Mouse (Mus musculus) left cerebral cortex, adult 18-20 months (tissue): ENCODE results near the gene Polr2c. TPM values are rescaled to one million over a fixed set of nuclear protein-coding genes. Genes with fewer than 3 reads are reported as not detected.

Experiments used
- DNase-seq, 2 experiments: peaks; one replicate each; pipeline ENCODE4 v3.0.0; 2021 to 2022; ENCODE audit warnings: low spot score in 2 of 2, mixed read lengths in 1 of 2
- total RNA-seq, 2 experiments: library from RNA; stranded (reverse); gene quantifications; 2 replicates each; pipeline ENCODE4 v1.2.3; 2021

Gene Polr2c
- total RNA-seq, 2 experiments from 2014 or later: 74.5 to 75.7 TPM

GRCm38 (mm10) chr8:94919256-94919655, 62.0 kb downstream of the Polr2c start:
- no peak for DNase-seq

- no peak for DNase-seq
Observed at GRCm38 (mm10) chr8:94922176-94922575, 64.9 kb downstream of the Polr2c start.

GRCm38 (mm10) chr8:94922602-94923001, 65.4 kb downstream of the Polr2c start:
- no peak for DNase-seq

Other genes with a start within 250 kb of the Polr2c start
- gene Arl2bp, start 190.8 kb upstream of the Polr2c start, total RNA-seq: 100 to 1,000 TPM; 135 to 140 TPM
- 10 to 100 TPM; 26.7 to 31.3 TPM for gene Pllp, start 161.2 kb upstream of the Polr2c start, total RNA-seq
- not detected for gene Ccl22, start 111.9 kb upstream of the Polr2c start, total RNA-seq
- 100 to 1,000 TPM; 569 to 570 TPM for gene Cx3cl1, start 85.4 kb upstream of the Polr2c start, total RNA-seq
- gene Ccl17, start 47.0 kb upstream of the Polr2c start, total RNA-seq: 1 to 10 TPM; 8.3 to 9.2 TPM
- gene Coq9, start 19.1 kb upstream of the Polr2c start, total RNA-seq: 10 to 100 TPM; 76.6 to 90.5 TPM
- 10 to 100 TPM; 72.3 to 75.6 TPM for gene Ciapin1, start 19.1 kb upstream of the Polr2c start, total RNA-seq
- gene Dok4, start 18.9 kb downstream of the Polr2c start, total RNA-seq: 10 to 100 TPM; 18.6 to 20.9 TPM
- gene Ccdc102a, start 60.6 kb downstream of the Polr2c start, total RNA-seq: 1 to 10 TPM; 1.5 to 1.9 TPM
- gene Adgrg5, start 66.2 kb downstream of the Polr2c start, total RNA-seq: not detected
- gene Adgrg1, start 117.3 kb downstream of the Polr2c start, total RNA-seq: 10 to 100 TPM; 81.2 to 81.3 TPM
- gene Adgrg3, start 160.2 kb downstream of the Polr2c start, total RNA-seq: under 1 TPM; 0.30 to 0.87 TPM
- under 1 TPM; 0.45 to 0.81 TPM for gene Drc7, start 197.7 kb downstream of the Polr2c start, total RNA-seq
- 10 to 100 TPM; 42.1 to 50.6 TPM for gene Katnb1, start 223.7 kb downstream of the Polr2c start, total RNA-seq